Mouse (Mus musculus) granulocyte monocyte progenitor cell, adult 5-6 weeks (primary cell): ENCODE results near the gene Hprt. TPM values are rescaled to one million over a fixed set of nuclear protein-coding genes. Genes with fewer than 3 reads are reported as not detected.

Experiments used
- total RNA-seq, 2 experiments: library from RNA; stranded (forward) in 1 of 2; stranded (reverse) in 1 of 2; fragments of 200-712, 200-1000 nt in 1 of 2; fragments of >200 nt in 1 of 2; fragmentation: Nextera tagmentation in 1 of 2; gene quantifications; 2 replicates each; pipeline ENCODE4 v1.2.3; 2014 to 2017

Gene Hprt
- total RNA-seq, 2 experiments from 2014 or later: 260 to 398 TPM

Other genes starting within 250 kb of the Hprt start
- not detected in 2 replicates for gene Ccdc160, start 196.9 kb upstream of the Hprt start, total RNA-seq (2014; fragmentation: Nextera tagmentation)
- not detected in 2 replicates for gene Ccdc160, start 196.9 kb upstream of the Hprt start, total RNA-seq (2017)
- gene Phf6, start 75.9 kb upstream of the Hprt start, total RNA-seq (2014; fragmentation: Nextera tagmentation): 26.8 and 37.3 TPM in 2 replicates
- 36.9 and 44.8 TPM in 2 replicates for gene Phf6, start 75.9 kb upstream of the Hprt start, total RNA-seq (2017)